Mouse (Mus musculus): ENCODE results near the gene Adgrl2. TPM values are rescaled to one million over a fixed set of nuclear protein-coding genes. Genes with fewer than 3 reads are reported as not detected.

Adgrl2 gene
- polyA plus RNA-seq, 1 experiment from 2014 or later: 27.7 TPM

- DNase-seq (ENCODE audit: low spot score) (no peak), ATAC-seq (replicated peaks; ENCODE audit: low FRiP score) (no peak)
- Histone ChIP-seq H3K4me3 (ENCODE audit: low read depth, low read length) (no peak overlapping the region), H3K27ac (ENCODE audit: low read depth, low read length) (no peak overlapping the region), H3K36me3 (ENCODE audit: control insufficient read depth, insufficient read depth, low read length) (peaks cover 11% of the 10 kb centered on the region), H3K9me3 (ENCODE audit: control insufficient read depth, low read length) (no peaks in the 10 kb centered on the region), H3K4me1 (replicated peaks; ENCODE audit: control insufficient read depth, insufficient read depth, low read length) (no peaks in the 10 kb centered on the region), H3K4me2 (no peak overlapping the region), H3K27me3 (replicated peaks; ENCODE audit: control insufficient read depth, insufficient read depth, low read length) (no peaks in the 10 kb centered on the region), H3K9ac (ENCODE audit: low read depth, low read length) (no peak overlapping the region)
- 75% methylated on average over 6 of the region's 6 CpGs for WGBS
Observed at GRCm38 (mm10) chr3:148813121-148813520, 177.2 kb downstream of the Adgrl2 start.

- DNase-seq (ENCODE audit: low spot score): no peak
- WGBS: 78% methylated on average over 1 of the region's 1 CpGs
- Histone ChIP-seq H3K4me1 (replicated peaks; ENCODE audit: control insufficient read depth, insufficient read depth, low read length) (no peaks in the 10 kb centered on the region), H3K9ac (ENCODE audit: low read depth, low read length) (no peak overlapping the region), H3K4me2 (no peak overlapping the region), H3K36me3 (ENCODE audit: control insufficient read depth, insufficient read depth, low read length) (peaks cover 4% of the 10 kb centered on the region), H3K9me3 (ENCODE audit: control insufficient read depth, low read length) (no peaks in the 10 kb centered on the region), H3K27me3 (replicated peaks; ENCODE audit: control insufficient read depth, insufficient read depth, low read length) (no peaks in the 10 kb centered on the region), H3K4me3 (ENCODE audit: low read depth, low read length) (no peak overlapping the region), H3K27ac (ENCODE audit: low read depth, low read length) (no peak overlapping the region)
- no peak for ATAC-seq (replicated peaks; ENCODE audit: low FRiP score)
Observed at GRCm38 (mm10) chr3:148812059-148812458, 178.3 kb downstream of the Adgrl2 start.

- Histone ChIP-seq H3K4me2 (peak overlapping the region; percentile 25; the same call in 1 of the 2 replicates), H3K36me3 (ENCODE audit: control insufficient read depth, insufficient read depth, low read length) (no peaks in the 10 kb centered on the region), H3K27ac (ENCODE audit: low read depth, low read length) (no peak overlapping the region), H3K9me3 (ENCODE audit: control insufficient read depth, low read length) (no peaks in the 10 kb centered on the region), H3K9ac (ENCODE audit: low read depth, low read length) (no peak overlapping the region), H3K27me3 (replicated peaks; ENCODE audit: control insufficient read depth, insufficient read depth, low read length) (no peaks in the 10 kb centered on the region), H3K4me3 (ENCODE audit: low read depth, low read length) (no peak overlapping the region), H3K4me1 (replicated peaks; ENCODE audit: control insufficient read depth, insufficient read depth, low read length) (no peaks in the 10 kb centered on the region)
- ATAC-seq (replicated peaks; ENCODE audit: low FRiP score) (peak; percentile 50), DNase-seq (ENCODE audit: low spot score) (no peak)
- WGBS: 39% methylated on average over 9 of the region's 9 CpGs
Observed at GRCm38 (mm10) chr3:148806977-148807376, 183.4 kb downstream of the Adgrl2 start.

GRCm38 (mm10) chr3:148793286-148793913 lies 197.0 kb downstream of the Adgrl2 start:
- H3K4me2 ChIP-seq: no peak overlapping the region
- no peaks in the 10 kb centered on the region for H3K36me3 ChIP-seq (ENCODE audit: control insufficient read depth, insufficient read depth, low read length)
- H3K27ac ChIP-seq (ENCODE audit: low read depth, low read length): no peak overlapping the region
- DNase-seq (ENCODE audit: low spot score) (no peak), ATAC-seq (replicated peaks; ENCODE audit: low FRiP score) (no peak)
- no peaks in the 10 kb centered on the region for H3K27me3 ChIP-seq (replicated peaks; ENCODE audit: control insufficient read depth, insufficient read depth, low read length)
- H3K4me1 ChIP-seq (replicated peaks; ENCODE audit: control insufficient read depth, insufficient read depth, low read length): no peaks in the 10 kb centered on the region
- WGBS: 72% methylated on average over 10 of the region's 10 CpGs
- no peaks in the 10 kb centered on the region for H3K9me3 ChIP-seq (ENCODE audit: control insufficient read depth, low read length)
- no peak overlapping the region for H3K4me3 ChIP-seq (ENCODE audit: low read depth, low read length)
- no peak overlapping the region for H3K9ac ChIP-seq (ENCODE audit: low read depth, low read length)

GRCm38 (mm10) chr3:148770310-148770709 lies 220.0 kb downstream of the Adgrl2 start:
- no peak overlapping the region for H3K27ac ChIP-seq (ENCODE audit: low read depth, low read length)
- 65% methylated on average over 6 of the region's 6 CpGs for WGBS
- H3K4me3 ChIP-seq (ENCODE audit: low read depth, low read length): no peak overlapping the region
- H3K36me3 ChIP-seq (ENCODE audit: control insufficient read depth, insufficient read depth, low read length): no peaks in the 10 kb centered on the region
- H3K9me3 ChIP-seq (ENCODE audit: control insufficient read depth, low read length): no peaks in the 10 kb centered on the region
- ATAC-seq (replicated peaks; ENCODE audit: low FRiP score) (no peak), DNase-seq (ENCODE audit: low spot score) (no peak)
- no peaks in the 10 kb centered on the region for H3K4me1 ChIP-seq (replicated peaks; ENCODE audit: control insufficient read depth, insufficient read depth, low read length)
- H3K4me2 ChIP-seq: no peak overlapping the region
- no peaks in the 10 kb centered on the region for H3K27me3 ChIP-seq (replicated peaks; ENCODE audit: control insufficient read depth, insufficient read depth, low read length)
- no peak overlapping the region for H3K9ac ChIP-seq (ENCODE audit: low read depth, low read length)

Measured in liver, embryonic 11.5 days (tissue).